Mouse (Mus musculus): Measurements from ENCODE around the gene Abhd11. TPM values are rescaled to one million over a fixed set of nuclear protein-coding genes. Genes with fewer than 3 reads are reported as not detected.
A peak's percentile ranks its signal among the peaks of the same experiment; 100 is the strongest.
"Not testable (repeated sequence)": the region's sequence is repeated elsewhere in the genome, so short reads cannot be mapped to it uniquely, and the experiment has no call there.

Gene Abhd11
- total RNA-seq (2022), result 10 to 100 TPM; 30.3 to 35.3 (median 33.6) TPM

DNA sequence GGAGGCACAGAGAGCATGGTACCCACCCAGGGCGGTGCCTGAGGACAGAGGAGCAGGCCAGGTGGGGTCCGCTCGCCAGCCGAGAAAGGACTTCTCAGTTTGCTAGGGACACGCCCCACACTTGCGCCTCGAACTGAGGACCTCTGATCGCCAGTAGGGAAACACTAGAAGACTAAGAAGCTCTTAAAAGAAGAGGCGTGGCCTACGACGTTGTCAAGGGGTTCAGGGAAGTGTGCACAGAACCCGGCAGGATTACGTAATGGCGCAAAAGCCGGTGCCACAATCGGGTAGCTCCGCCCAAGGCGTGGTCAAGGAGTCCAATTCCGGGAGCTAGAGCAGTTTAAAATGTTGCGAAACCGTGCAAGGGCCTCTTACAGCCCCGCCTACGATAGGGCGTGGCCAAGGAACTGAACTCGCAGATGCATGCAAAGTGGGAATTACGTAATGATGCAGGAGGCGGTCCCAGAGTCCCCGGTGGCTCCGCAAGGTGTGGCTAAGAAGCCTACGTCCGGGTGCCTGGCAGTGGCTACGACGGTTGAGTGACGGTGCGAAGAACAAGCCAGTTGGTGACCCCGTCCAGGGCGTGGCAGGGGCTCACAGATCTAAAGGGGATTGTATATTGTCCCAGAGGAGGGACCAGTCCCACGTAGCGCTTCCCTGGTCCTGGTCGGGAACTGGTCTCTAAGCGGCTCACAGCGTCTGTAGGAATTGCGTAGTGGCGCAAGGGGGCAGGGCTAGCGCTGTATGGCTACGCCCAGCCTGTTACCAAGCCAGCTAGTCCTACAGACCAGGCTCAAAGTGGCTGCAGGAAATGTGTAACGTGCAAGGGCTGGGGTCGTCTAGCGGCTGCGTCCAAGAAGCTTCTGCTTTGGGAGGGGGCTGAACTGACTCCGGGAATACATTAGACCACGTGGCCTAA lies at the start of gene Abhd11:
Gene Abhd11 (plus strand): TSS at position 482 of the 919 bp plus-strand sequence.
- peak; percentile 98 for DNase-seq (ENCODE audit: low spot score in 2 of 2)

DNA sequence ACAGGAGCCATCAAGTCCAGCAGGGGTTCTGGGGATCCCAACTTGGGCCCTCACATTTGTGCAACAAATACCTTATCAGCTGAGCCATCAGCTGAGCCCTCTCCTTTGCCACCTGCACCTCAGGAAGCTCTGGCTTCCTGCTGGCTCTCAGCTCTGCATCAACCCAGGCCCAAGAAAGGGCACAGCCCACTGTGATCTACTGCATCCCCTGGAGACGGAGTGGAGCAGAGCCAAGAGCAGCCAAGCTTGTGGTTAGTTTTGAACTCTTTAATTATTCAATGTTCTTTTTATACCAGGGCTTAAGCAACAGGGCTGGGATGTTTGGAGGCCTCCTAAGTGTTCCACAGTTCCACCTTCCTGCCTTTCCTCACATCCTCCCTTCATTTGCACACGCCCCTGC lies 48.5 kb upstream of the Abhd11 start:
- no peak for DNase-seq (ENCODE audit: low spot score in 2 of 2)

DNA sequence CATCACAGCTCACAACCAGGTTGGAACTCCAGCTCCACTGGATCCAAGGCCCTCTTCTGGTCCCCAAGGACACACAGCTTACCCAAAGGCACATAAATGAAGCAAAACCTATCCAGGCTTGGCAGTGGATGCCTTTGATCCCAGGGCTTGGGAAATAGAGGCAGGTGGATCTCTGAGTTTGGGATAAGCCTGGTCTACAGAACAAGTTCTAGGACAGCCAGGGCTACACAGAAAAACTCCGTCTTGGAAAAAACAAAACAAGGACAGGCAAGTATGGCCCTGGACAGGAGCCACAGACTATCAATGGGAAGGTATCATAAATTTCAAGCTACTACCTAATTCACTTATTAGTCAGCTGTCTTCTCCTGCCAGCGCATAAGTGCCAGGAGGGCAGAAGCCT lies 47.4 kb upstream of the Abhd11 start:
- no peak for DNase-seq (ENCODE audit: low spot score in 2 of 2)

DNA sequence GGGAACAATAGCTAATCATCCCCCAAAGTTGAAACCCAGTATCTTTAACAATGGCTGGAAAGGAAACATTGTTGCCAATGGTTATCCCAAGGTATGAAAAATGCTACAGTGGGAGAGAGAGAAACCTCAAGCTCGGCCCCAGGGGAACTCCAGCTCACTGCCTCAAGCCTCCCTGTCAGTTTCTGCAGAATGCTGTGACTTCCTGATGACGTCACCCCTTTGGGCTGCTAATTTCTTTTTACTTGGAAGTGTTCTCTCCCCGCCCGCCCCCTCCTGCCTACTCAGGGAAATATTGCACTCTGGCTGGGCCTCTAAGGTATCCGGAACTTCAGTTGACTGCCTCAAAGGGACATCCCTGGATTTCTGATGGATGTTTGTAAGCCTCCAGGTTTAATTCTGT lies 45.4 kb upstream of the Abhd11 start:
- DNase-seq (ENCODE audit: low spot score in 2 of 2), result no peak

DNA sequence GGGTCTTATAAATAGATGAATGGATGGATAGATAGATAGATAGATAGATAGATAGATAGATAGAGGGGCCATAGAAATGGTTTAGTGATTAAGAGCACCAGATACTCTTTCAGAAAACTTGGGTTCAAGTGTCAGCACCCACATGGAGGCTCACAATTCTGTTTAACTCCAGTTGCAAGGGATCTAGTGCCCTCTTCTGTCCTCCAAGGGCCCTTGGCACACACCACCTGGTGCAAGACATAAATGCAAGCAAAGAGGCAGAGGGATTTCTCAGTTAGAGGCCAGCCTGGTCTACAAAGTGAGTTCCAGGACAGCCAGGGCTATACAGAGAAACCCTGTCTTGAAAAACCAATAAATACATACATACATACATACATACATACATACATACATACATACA lies 44.3 kb upstream of the Abhd11 start:
- DNase-seq (ENCODE audit: low spot score in 2 of 2), result not testable (repeated sequence)

DNA sequence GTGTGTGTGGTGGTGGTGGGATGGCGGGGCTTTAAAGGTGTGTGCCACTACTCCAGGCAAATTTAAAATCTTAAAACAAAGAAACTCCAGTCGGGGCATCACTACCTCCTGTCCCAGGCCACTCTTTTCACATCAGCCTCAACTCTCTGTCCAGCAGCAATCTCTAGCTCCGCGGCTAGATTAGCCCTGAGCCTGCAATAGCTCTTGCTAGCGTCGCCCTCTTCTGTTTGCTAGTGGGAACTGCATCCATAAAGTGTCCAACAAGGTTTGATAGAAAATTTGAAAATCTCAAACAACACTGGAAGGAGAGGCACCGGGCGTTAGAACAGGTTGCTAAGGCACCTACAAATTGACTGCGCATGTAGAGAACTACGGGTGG lies 43.5 kb upstream of the Abhd11 start:
- DNase-seq (ENCODE audit: low spot score in 2 of 2), result peak; percentile 28 to 71

DNA sequence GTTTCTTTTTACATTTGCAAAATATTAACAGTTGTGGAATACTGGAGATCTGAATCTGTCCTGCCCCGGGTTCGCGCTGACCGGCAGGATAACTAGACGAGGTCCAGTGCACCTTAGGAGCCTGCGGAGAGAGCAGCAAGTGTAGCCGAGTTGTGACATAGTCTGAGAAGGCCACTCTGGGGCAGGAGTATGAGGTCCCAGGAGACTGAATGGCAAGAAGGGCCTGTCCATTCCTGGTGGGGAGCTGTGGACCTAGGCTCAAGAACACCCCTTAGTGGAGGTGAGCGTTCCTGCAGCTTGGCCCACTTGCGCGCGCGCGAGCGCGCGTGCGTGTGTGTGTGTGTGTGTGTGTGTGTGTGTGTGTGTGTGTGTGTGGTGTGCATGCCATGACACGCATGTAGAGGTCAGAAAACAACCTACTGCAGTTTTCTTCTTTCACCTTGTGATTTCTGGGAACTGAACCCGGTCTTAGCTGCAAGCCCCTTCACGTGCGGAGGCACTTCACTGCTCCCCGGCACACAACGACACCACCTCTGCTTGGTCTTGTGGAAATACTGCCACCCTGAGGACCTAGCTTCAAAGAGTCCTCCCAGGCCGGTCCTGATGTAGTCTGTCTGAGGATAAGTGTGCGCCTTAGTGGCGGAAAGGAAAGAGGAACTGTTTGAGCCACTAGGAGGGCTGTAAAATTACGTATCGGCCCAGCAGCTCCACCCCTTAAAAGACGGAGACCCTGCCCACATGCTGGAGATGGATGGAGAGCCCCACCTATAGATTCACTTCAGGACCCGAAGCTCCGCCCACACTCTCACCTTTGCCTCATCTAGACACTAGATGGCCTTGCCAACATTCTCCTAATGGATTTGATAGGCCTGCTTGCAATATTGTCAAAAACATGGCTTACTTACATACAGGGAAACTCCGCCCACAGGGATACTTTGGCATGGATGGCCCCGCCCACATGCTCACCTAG lies 42.8 kb upstream of the Abhd11 start:
- peak in 1 of 2 experiments; percentile 10 for DNase-seq (ENCODE audit: low spot score in 2 of 2)

DNA sequence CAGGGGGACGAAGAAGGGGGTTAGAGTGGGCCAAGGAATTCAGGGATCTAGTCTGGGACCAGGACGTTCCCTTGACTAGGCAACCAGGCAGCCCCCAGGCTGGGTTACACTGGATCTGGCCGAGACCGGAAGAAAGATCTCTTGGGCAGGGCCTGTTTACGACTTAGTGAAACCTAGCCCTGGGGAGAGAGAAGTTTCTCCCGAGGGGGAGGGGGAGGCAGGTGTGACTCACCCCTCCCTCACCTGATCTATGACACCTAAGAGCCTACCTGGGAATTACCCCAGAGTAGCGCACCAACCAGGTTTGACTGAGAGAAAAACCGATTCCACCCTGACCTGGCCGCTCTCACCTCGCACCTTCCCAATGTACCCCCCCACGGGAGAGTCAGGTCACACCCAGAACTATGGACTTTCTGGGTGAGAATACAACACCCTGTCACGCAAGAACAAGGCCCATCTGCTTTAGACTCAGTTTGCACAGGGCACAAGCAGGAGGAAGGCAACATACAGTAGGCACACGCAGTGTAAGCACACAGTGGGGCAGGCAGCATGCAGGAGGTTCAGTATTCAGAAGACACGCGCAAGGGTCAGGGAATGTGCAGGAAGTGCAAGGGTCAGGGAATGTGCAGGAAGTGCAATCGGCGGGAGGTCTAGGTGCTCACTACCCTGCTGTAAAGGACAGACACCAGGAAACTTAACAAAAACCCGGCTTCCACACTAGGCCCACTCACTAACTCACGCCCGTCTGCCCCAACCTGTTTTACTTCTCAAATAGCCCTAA lies 41.6 kb upstream of the Abhd11 start:
- DNase-seq (ENCODE audit: low spot score in 2 of 2), result no peak

DNA sequence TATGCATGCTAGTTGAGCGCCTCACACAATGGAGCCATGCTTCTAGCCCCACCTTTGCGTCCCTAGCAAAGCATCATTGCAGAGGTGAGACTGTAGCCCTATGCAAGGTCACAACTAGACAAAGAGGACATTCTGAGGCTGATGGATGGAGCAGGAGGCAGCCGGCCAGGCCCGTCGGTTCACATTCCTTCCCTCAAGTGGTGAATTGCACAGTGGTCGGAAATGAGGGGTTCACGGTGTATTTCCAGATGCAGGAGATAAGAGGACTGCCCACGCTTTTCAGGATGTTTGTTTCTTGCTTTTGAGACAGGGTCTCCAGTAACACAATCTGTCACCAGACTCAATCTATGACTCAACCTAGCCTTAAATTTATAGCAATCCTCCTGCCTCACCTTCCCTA lies 38.3 kb upstream of the Abhd11 start:
- DNase-seq (ENCODE audit: low spot score in 2 of 2), result no peak

DNA sequence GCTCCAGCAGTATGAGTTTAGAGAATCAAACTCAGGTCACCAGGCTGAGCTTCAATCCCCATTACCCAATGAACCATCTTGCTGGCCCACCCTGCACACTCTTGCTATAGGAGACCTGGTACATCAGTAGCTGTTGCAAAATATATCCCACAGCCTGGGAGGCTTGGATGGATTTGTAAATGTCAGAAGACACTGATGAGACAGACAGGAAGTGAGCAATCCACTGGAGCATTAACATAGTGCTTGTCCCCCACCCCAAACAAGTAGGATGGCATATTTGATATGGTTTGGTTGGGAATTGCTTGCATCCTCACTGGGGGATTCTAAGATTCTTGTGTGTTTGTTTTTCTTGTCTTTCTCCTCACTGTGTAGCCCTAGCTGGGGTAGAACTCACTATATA lies 35.9 kb upstream of the Abhd11 start:
- no peak for DNase-seq (ENCODE audit: low spot score in 2 of 2)

DNA sequence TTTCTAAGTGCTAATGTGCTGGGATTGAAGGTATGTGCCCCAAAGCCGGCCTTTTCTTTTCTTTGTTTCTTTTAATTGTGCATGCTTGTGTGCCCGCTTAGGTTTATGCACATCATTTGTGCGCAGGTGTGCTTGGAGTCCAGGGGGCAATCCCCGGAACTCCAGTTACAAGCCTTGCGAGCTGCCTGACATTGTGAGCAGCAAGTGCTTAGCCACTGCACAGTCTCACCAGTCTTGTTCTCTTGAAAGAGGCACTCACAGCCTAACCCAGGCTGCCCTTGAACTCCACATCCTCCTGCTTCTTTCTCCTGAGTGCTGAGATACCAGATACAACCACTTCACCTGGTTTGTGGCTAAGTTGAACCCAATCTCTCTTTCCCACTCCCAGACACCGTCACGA lies 35.4 kb upstream of the Abhd11 start:
- DNase-seq (ENCODE audit: low spot score in 2 of 2), result no peak

DNA sequence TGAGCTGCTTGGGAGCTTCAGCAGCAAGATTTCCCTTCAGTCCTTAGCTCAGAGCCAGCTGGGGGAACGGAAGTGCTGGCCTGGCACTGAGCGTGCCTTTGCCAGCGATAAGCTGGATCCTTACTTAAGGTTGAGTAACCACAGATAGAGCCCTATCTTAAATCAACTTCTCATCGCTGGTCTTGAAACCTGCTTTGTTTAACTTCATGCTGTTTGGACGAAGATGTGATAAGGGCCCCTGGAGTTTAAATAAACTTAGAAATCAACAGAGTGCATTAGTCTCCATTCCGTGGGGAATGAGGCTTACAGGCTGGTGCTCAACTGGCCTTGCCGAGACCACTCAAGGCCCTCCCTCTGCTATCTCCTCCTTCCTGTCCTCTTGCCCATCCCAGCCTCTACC lies 34.7 kb upstream of the Abhd11 start:
- no peak for DNase-seq (ENCODE audit: low spot score in 2 of 2)

DNA sequence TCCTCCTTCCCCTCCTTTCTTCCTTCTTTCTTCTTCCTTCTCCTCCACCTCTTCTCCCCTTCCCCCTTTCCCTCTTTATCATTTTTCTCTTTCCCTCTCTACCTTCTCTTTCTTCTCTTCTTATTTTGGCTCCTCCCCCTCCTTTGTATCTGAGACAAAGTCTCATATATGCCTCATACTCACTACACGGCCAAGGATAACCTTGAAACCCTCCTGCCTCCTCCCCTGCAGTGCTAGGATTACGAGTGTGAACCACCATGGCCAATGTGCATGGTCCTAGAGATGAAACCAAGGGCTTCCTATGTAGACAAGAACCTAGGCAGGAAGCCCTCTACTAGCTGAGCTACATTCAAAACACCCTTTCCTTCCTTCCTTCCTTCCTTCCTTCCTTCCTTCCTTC lies 34.0 kb upstream of the Abhd11 start:
- DNase-seq (ENCODE audit: low spot score in 2 of 2), result no peak

DNA sequence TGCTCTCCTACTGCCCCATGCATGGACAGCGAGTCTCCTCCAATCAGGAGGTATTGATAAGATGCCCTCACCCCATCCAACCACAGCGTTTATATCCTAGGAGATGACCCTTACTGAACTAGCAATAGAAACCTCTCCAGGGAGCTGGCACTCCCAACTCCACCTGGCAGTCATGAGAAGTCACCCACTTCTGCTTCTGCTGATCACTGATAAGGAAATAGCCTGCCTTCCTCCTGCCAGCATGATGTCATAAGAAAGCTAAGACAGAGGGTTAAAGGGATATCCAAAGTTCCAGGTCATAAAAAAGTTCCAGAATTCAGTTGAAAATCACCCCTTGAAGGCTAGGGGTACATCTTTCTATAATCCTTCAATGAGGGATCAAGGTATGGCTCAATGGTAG lies 32.8 kb upstream of the Abhd11 start:
- no peak for DNase-seq (ENCODE audit: low spot score in 2 of 2)

DNA sequence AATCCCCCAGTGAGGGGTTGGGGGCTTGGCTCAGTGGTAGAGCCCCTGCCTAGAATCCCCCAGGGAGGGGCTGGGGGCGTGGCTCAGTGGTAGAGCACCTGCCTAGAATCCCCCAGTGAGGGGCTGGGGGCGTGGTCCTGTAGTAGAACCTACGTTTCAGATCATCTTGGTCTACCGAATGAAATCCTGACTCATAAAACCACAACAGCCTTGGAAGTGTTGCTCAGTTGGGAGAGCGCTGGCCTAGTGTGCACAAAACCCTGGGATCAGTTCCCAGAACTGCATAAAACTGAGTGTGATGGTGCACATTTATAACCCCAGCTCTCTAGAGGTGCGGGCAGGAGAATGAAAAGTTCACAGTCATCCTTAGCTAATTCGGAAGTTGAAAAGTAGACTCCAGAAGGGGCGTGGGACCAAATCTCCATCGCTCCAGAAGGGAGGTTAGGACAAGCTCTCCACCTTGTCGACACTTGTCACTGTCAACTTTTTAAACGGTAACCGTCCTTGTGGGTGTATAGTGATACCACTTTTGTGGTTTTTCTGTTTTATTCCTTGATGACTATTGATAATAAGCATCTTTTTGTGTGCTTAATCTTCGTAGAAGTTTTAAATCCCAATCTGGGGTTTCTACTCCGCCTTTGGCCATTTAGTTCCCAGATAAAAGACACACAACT lies 32.2 kb upstream of the Abhd11 start:
- no peak for DNase-seq (ENCODE audit: low spot score in 2 of 2)

DNA sequence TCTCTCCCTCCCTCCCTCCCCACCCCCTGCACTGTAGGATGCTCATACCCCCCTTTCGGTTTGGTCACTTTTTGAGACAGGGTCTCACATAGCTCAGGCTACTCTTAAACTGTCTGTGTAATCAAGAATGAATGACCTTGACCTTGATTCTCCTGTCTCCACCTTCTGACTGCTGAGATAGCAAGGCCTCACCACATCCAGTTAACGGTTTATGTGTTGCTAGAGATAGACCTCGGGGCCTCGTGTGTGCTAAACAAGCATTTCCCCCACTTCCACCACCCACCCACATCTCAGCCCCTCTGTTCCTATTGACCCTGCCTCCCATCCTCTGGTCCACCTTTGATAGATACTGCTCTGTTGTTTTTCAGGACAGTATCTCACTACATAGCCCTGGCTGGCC lies 31.1 kb upstream of the Abhd11 start:
- no peak for DNase-seq (ENCODE audit: low spot score in 2 of 2)

DNA sequence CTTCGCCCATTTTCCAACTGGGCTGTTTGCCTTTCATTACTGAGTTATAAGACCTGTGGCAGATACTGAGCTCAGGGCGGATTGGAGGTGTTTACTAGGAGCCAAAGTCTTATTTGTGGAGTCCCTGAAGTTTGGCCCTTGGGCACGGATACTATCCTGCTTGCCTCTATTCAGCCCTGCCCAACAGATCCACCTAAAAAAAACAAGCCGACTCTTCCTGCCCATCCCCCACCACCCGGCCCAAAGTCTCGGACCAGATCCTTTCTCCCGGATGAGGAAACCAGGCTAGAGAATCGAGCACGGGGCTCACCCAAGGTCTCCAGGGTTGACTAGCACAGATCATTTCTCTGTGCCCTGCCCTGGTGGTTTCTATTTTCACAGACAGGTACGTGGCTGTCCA lies 27.8 kb upstream of the Abhd11 start:
- no peak for DNase-seq (ENCODE audit: low spot score in 2 of 2)

DNA sequence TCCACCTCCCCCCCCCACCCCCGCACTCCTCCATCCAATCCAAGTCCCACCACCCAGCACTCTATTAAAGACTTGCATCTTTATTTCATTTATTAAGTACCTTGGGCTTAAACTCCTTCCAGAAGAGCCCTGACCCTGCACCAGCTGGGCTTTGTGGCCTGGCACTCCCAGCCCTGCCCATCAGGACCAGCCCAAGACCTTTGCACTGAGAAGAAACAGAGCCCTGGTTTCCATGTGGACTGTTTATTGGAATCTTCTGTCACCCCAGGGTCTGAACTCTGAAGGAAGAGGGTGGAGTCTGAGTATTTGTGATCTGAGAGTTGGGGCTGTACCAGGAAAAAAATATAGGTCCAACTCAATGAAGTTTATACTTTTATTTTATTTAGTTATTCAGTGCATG lies 25.8 kb upstream of the Abhd11 start:
- DNase-seq (ENCODE audit: low spot score in 2 of 2), result no peak

DNA sequence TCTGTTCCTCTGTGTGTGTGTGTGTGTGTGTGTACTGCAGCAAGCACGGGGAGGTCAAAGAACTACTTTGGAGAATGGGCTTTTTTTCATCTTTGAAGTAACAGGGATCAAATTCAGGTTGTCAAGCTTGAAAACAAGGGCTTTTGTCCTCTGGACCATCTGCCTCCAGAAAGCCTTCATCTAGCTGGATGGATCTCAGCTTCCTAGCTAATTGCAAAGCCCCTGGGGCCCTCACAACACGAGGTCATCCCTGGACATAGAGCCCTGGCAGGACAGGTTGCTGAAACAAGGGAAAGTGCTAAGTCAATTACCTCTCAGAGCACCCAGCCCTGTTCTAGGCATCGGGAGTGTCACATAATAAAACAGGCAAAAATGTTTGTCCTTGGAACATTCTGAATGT lies 25.2 kb upstream of the Abhd11 start:
- no peak for DNase-seq (ENCODE audit: low spot score in 2 of 2)

DNA sequence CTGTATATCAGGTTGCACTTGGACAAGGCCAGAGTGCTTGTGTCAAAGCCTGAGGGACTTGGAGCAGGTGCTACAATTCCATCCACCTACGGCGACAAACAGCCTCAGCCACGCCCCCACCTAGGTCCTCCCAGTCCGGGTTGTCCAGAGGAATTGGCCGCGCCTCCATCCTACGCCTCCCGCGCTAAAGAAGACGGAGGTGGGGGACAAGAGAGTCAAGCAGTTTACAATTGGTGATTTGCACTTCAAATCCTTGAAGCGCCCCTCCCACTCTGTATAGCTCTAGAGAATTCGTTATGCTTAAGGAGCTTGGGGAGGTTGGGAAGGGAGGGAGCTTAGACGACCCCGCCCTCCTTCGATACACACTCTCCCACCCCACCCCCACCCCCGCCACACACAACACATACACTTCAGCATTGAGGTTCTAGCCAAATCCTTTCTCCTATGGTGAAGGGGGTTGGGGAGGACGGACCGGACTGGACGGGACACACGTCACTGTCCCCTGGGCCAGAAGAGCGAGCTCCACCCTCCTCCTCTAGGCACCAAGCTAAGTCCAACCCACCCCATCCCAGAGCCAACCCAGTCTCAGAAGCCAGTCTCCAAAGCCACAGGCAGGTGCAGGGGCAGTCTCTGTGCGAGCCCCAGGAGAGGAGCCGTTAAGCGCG lies 23.2 kb upstream of the Abhd11 start, which contains the start of gene Cldn3:
Gene Cldn3 (plus strand): TSS at position 582 of the 665 bp plus-strand sequence.
- no peak for DNase-seq (ENCODE audit: low spot score in 2 of 2)
